Mouse (Mus musculus) stomach, embryonic 16.5 days (tissue): Measurements from ENCODE around the gene Cog4. TPM values are rescaled to one million over a fixed set of nuclear protein-coding genes. Genes with fewer than 3 reads are reported as not detected.

Experiments used
- ATAC-seq: fragments of 200-750 bp; cut with Nextera tagmentation; 2 replicates; pipeline ENCODE4 v1.8.0; 2017; ENCODE audit warnings: moderate number of reproducible peaks, moderate TSS enrichment; ENCODE audit not compliant: insufficient read depth, low FRiP score
- H3K27ac ChIP-seq: fragments of 300-500 bp; sonication (generic); 2 replicates; pipeline ENCODE4 v1.5.1; 2014; ENCODE audit warnings: low read length
- H3K27me3 ChIP-seq: fragments of 300-500 bp; sonication (generic); 2 replicates; pipeline ENCODE4 v1.6.1; 2014; ENCODE audit warnings: low read length, control low read depth, mixed read lengths; ENCODE audit not compliant: control insufficient read depth, insufficient read depth
- H3K36me3 ChIP-seq: fragments of 300-500 bp; sonication (generic); 2 replicates; pipeline ENCODE4 v1.6.1; 2014; ENCODE audit warnings: low read length; ENCODE audit not compliant: control insufficient read depth, insufficient read depth
- H3K4me1 ChIP-seq: fragments of 300-500 bp; sonication (generic); 2 replicates; pipeline ENCODE4 v1.6.1; 2014; ENCODE audit warnings: low read length, control low read depth, mixed read lengths; ENCODE audit not compliant: control insufficient read depth, insufficient read depth
- H3K4me2 ChIP-seq: fragments of 300-500 bp; sonication (generic); 2 replicates; pipeline ENCODE4 v1.6.1; 2014; ENCODE audit warnings: low read depth, low read length, mixed read lengths
- H3K4me3 ChIP-seq: fragments of 300-500 bp; sonication (generic); replicated peaks from 2 replicates; pipeline ENCODE4 v1.5.1; 2014; ENCODE audit warnings: mild to moderate bottlenecking, low read length
- H3K9ac ChIP-seq: fragments of 300-500 bp; sonication (generic); 2 replicates; pipeline ENCODE4 v1.6.1; 2014; ENCODE audit warnings: low read length
- H3K9me3 ChIP-seq: fragments of 300-500 bp; sonication (generic); replicated peaks from 2 replicates; pipeline ENCODE4 v1.6.1; 2016; ENCODE audit warnings: low read length, control low read depth; ENCODE audit not compliant: control insufficient read depth
- WGBS: fragments of 180-500 bp; shearing (Covaris S2); extraction: QIAGEN DNeasy Blood & Tissue Kit; methylation state at CpG from one replicate; pipeline ENCODE4 v1.1.7; 2014; 5-methylcytosine and 5-hydroxymethylcytosine counted together
- polyA plus RNA-seq: library from polyadenylated mRNA; unstranded; fragments of >200 nt; fragmentation: Nextera tagmentation; extraction: Ambion mirVana; gene quantifications from 2 replicates; pipeline ENCODE4 v1.2.1, GENCODE M21; 2015

The Cog4 gene
- polyA plus RNA-seq, 1 experiment from 2014 or later, result 71.5 TPM

DNA sequence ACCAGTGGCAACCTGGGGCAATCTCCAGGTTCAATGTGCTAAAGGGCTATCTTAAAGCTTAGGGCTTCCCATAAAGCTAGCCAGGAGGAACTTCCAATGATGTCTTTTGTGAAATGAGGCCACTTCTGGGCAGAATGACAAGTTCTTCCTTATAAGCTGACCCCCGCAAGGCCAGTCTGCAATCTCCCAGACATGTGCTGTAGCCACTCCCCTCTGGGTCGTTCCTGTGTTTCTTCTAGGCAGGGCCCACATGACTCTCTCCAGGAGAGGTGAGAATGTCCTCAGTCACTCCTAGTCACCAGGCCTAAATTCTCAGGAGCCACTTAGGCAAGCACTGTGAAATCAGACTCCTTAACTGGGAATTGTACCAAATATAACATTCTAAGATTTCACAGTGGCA, 36.6 kb upstream of the Cog4 start:
- WGBS, result 25% methylated on average over 2 of the region's 2 CpGs

DNA sequence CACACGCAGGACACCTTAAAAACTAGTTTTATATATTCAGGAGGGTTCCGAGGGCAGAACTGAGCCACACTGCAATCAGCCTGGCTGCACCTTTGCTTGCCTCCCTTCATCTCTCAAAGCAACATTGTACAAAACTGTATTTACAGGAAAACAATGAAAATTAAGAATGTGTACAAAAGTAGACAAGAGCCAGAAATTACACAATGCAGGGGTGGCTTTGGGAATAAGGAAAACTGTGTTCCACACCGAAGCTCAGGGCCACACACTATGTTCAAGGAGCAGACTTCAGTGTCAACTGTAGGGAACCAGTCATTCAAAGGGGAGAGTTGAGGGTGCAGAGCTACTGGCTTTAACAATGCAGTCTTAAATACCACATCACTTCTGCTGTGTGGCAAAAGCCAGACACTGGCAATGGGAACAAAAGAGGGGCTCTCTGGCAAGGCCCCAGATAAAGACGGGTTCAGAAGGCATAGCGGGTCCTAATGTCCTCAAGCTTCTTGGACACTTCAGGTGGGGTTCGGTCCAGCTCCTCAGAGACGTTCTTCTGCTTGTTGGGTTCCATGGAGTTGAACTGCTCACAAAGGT, 35.8 kb upstream of the Cog4 start:
- Histone ChIP-seq H3K9ac (no peak overlapping the region), H3K9me3 (no peaks in the 10 kb centered on the region), H3K4me2 (no peak overlapping the region), H3K4me1 (peaks cover 18% of the 10 kb centered on the region), H3K4me3 (no peak overlapping the region), H3K27me3 (no peaks in the 10 kb centered on the region), H3K27ac (0 out of 2 replicates have a peak overlapping the region, but pooled peaks have one; percentile 4), H3K36me3 (peaks cover 22% of the 10 kb centered on the region)
- 82% methylated on average over 7 of the region's 7 CpGs for whole genome bisulfite sequencing
- no peak for ATAC-seq

More for the DNA sequence above, 36.6 kb upstream of the Cog4 start:
- Histone ChIP-seq H3K4me3 (no peak overlapping the region), H3K4me1 (peaks cover 24% of the 10 kb centered on the region), H3K4me2 (no peak overlapping the region), H3K9ac (no peak overlapping the region), H3K36me3 (peaks cover 20% of the 10 kb centered on the region), H3K27me3 (no peaks in the 10 kb centered on the region), H3K9me3 (no peaks in the 10 kb centered on the region), H3K27ac (0 out of 2 replicates have a peak overlapping the region, but pooled peaks have one; percentile 5)
- no peak for ATAC-seq

DNA sequence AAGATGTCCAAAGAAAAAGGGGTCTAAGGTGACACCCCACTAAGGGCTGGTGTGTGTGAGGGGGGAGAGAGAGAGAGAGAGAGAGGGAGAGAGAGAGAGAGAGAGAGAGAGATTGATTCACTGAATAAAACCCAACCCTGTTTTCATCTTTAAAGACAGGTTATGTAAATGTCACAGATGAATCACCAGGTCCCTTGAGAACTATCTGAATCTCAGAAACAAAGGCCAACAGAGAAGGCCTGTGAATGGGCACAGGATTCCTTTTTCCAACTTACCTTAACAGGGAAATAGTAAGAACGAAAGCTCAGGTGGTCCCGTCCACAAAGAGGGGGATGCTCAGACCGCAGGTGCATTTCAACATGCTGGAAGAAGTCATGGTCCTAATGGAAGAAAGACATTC, 35.3 kb upstream of the Cog4 start:
- H3K36me3 ChIP-seq, result peaks cover 24% of the 10 kb centered on the region
- H3K4me2 ChIP-seq, result no peak overlapping the region
- H3K9me3 ChIP-seq, result no peaks in the 10 kb centered on the region

DNA sequence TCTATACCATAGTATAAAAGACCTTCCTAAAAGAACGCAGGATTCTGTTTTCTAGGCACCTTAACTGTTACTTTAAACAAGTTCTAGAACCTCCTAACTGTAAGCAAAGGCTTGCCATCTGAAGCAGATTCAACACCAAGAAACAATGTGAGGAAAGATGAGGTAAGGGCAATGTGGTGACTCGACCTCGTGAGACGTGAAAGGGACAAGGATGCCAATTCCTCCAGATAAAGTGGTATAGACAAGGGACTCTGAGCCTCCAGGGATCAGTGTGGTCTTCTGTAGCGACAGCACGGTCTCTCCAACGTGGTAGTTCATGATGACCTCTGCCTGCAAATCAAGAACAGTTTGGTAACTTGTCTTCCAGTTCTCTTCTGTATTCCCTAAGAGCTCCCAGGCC, 34.6 kb upstream of the Cog4 start:
- H3K4me2 ChIP-seq, result no peak overlapping the region
- H3K9me3 ChIP-seq, result no peaks in the 10 kb centered on the region
- no peak overlapping the region for H3K9ac ChIP-seq
- peaks cover 15% of the 10 kb centered on the region for H3K4me1 ChIP-seq
- H3K27ac ChIP-seq, result no peak overlapping the region
- H3K4me3 ChIP-seq, result no peak overlapping the region
- WGBS, result 92% methylated on average over 7 of the region's 7 CpGs
- H3K36me3 ChIP-seq, result peaks cover 26% of the 10 kb centered on the region
- no peaks in the 10 kb centered on the region for H3K27me3 ChIP-seq
- ATAC-seq, result no peak

More for the DNA sequence above, 35.3 kb upstream of the Cog4 start:
- Histone ChIP-seq H3K27ac (no peak overlapping the region), H3K4me3 (no peak overlapping the region), H3K9ac (no peak overlapping the region), H3K4me1 (peaks cover 15% of the 10 kb centered on the region), H3K27me3 (no peaks in the 10 kb centered on the region)
- no peak for ATAC-seq
- 93% methylated on average over 3 of the region's 3 CpGs for WGBS

DNA sequence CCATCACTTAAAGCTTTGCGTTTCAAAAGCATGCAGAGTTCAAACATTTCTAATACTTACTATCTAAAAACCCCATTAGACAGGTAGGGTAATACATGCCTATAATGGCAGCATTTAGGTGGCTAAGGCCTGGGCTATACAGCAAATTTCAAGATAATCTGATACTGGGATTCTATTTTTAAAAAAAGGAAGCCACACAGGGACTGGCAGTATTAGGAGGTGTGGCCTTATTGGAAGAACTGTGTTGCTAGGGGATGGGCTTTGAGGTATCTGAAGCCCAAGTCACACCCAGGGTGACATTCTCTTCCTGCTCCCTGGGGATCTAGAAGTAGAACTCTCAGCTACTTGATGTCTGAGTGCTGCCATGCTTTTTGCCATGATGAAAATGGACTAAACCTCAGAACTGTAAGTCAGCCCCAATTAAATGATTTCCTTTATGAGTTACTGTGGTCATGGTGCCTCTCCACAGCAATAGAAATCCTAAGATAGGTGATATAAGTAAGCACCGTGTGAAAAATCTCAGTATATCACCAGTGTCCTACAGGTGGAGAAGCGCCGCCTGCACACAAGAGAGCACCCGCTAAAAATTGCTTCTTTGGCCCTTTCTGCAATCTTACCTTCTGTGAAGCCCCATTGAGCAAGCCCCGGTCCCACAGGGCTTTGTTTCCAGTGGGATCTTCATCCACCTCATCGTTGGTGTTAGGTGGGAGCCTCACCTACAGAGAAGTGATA, 33.9 kb upstream of the Cog4 start:
- H3K4me3 ChIP-seq, result no peak overlapping the region
- no peak overlapping the region for H3K4me2 ChIP-seq
- peaks cover 15% of the 10 kb centered on the region for H3K4me1 ChIP-seq
- H3K27ac ChIP-seq, result no peak overlapping the region
- H3K9me3 ChIP-seq, result no peaks in the 10 kb centered on the region
- WGBS, result 96% methylated on average over 7 of the region's 7 CpGs
- no peak for ATAC-seq
- H3K9ac ChIP-seq, result no peak overlapping the region
- H3K36me3 ChIP-seq, result peaks cover 28% of the 10 kb centered on the region
- no peaks in the 10 kb centered on the region for H3K27me3 ChIP-seq

DNA sequence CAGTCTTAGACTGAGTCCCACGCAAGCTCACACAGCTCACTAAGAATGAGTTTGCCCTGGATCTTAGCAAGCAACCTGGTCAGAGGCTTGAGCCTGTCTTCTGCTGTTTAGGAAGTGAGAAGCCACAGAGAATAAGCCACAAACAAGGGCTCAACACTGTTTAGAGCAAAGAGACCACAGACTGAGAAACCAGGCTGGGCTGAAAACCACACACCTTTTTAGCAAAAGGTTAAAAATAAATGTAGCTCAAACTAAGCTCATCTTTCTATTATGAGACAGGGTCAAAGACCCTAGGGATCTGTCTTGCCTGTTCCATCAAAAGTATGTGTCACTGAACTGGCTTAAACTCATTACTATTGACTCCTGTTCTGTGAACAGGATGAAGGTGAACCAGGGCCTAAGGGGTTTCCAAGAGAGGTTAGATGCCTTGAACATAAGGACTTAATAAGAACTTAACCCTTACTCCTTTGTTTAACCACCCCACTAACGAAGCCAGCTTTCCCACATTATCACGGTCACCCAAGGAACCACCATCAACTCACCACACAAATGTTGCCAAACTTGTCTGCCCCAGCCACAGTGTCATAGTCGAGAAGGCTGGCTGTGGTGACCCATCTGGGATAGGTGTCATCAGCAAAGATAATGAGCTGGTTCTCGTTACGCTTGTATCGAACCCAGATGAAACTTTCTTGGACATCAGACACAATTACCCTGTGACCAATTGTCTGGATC, 33.2 kb upstream of the Cog4 start:
- Histone ChIP-seq H3K4me2 (no peak overlapping the region), H3K4me3 (no peak overlapping the region), H3K36me3 (peaks cover 33% of the 10 kb centered on the region), H3K4me1 (peaks cover 13% of the 10 kb centered on the region), H3K9me3 (no peaks in the 10 kb centered on the region), H3K9ac (no peak overlapping the region), H3K27ac (no peak overlapping the region), H3K27me3 (no peaks in the 10 kb centered on the region)
- WGBS, result 90% methylated on average over 7 of the region's 7 CpGs
- ATAC-seq, result no peak

DNA sequence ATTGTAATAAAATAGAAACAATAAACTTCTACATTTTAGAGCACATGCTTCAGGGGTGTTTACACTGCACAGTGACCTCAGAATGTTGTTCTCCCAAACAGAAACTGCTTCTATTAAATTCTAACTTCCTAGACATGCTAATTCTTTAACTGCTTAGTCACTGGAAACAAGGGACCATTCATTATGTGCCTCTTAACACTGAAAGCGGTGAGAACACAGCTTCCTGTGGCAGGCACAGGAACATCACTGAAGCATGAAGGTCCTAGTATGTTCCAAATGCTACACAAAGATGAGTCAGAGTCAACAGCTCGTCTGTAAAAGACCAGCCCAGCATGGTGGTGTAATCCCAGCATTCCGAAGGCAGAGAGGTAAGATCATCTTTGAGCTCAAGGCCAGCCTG, 31.1 kb upstream of the Cog4 start:
- Histone ChIP-seq H3K27me3 (no peaks in the 10 kb centered on the region), H3K4me1 (no peaks in the 10 kb centered on the region), H3K27ac (no peak overlapping the region), H3K9ac (no peak overlapping the region), H3K4me3 (no peak overlapping the region), H3K4me2 (no peak overlapping the region), H3K36me3 (peaks cover 42% of the 10 kb centered on the region), H3K9me3 (no peaks in the 10 kb centered on the region)
- WGBS, result 70% methylated on average over 3 of the region's 3 CpGs
- ATAC-seq, result no peak

DNA sequence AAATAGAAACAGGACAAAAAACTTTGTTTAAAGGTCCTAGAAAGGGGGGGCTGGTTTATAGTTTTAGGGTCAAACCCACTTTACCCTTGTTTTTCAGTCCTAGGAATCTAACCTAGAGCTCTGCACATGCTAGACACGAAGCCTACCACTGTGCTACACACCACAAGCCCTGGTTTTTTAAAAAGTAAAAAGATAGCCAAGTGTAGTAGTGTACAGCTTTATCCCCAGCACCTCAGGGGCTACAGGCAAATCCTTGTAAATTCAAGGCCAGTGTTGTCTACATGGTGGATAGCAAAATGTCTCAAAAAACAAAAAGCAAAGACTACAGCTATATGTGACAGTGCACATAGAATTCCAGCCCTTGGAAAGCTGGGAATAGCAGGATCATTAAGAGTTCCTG, 29.4 kb upstream of the Cog4 start:
- no peaks in the 10 kb centered on the region for H3K4me1 ChIP-seq
- no peak overlapping the region for H3K27ac ChIP-seq
- no peaks in the 10 kb centered on the region for H3K27me3 ChIP-seq
- H3K36me3 ChIP-seq, result peaks cover 56% of the 10 kb centered on the region
- H3K9ac ChIP-seq, result no peak overlapping the region
- H3K4me2 ChIP-seq, result no peak overlapping the region
- no peak for ATAC-seq
- 90% methylated on average over 1 of the region's 1 CpGs for WGBS
- no peak overlapping the region for H3K4me3 ChIP-seq
- no peaks in the 10 kb centered on the region for H3K9me3 ChIP-seq

DNA sequence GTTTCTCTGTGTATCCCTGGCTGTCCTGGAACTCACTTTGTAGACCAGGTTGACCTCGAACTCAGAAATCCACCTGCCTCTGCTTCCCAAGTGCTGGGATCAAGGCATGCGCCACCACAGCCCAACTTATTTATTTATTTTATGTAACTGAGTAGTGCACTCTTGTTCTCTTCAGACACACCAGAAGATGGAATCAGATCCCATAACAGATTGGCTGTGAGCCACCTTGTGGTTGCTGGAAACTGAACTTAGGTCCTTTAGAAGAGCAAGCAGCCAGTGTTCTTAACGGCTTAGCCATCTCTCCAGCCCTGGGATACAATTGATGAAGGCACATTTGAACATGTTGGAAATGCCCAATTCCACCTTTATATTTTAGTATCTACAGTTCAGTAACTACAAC, 27.8 kb upstream of the Cog4 start:
- Histone ChIP-seq H3K27me3 (no peaks in the 10 kb centered on the region), H3K36me3 (peaks cover 58% of the 10 kb centered on the region), H3K27ac (no peak overlapping the region), H3K9ac (no peak overlapping the region), H3K4me1 (no peaks in the 10 kb centered on the region), H3K4me2 (no peak overlapping the region), H3K4me3 (no peak overlapping the region), H3K9me3 (no peaks in the 10 kb centered on the region)
- no peak for ATAC-seq
- WGBS, result 79% methylated on average over 3 of the region's 3 CpGs
